Mouse (Mus musculus) cortical plate, adult 2 months (tissue): Measurements from ENCODE around the gene Nek10. TPM values are rescaled to one million over a fixed set of nuclear protein-coding genes. Genes with fewer than 3 reads are reported as not detected.

Experiments
- H3K27ac ChIP-seq: fragments of 200-500 bp; 2 replicates; pipeline ENCODE4 v1.5.1; 2012; ENCODE audit warnings: low read length, control low read depth, inconsistent platforms; ENCODE audit not compliant: insufficient read depth
- H3K4me1 ChIP-seq: fragments of 200-500 bp; 2 replicates; pipeline ENCODE4 v1.6.1; 2011; ENCODE audit warnings: low read length; ENCODE audit not compliant: control insufficient read depth, insufficient read depth
- H3K4me3 ChIP-seq: fragments of 200-500 bp; 2 replicates; pipeline ENCODE4 v1.5.1; 2011; ENCODE audit warnings: mild to moderate bottlenecking, low read length, control low read depth; ENCODE audit not compliant: insufficient read depth
- CTCF ChIP-seq: fragments of 200-500 bp; IDR thresholded peaks from 2 replicates; pipeline ENCODE4 v1.5.1; 2011; ENCODE audit warnings: mild to moderate bottlenecking, control low read depth, low read length; ENCODE audit not compliant: insufficient read depth; ENCODE audit errors: extremely low read depth
- POLR2A ChIP-seq: fragments of 200-500 bp; IDR thresholded peaks from 2 replicates; pipeline ENCODE4 v1.6.1; 2011; ENCODE audit warnings: mild to moderate bottlenecking, low read length, control low read depth; ENCODE audit not compliant: insufficient read depth; ENCODE audit errors: extremely low read depth
- polyA plus RNA-seq: library from polyadenylated mRNA; depleted of rRNA; stranded (reverse); fragments of >200 nt; gene quantifications from 2 replicates; pipeline ENCODE4 v1.2.3, GENCODE M21; 2012; rRNA removed

The Nek10 gene
- polyA plus RNA-seq, 1 experiment, result 0.81 TPM

DNA sequence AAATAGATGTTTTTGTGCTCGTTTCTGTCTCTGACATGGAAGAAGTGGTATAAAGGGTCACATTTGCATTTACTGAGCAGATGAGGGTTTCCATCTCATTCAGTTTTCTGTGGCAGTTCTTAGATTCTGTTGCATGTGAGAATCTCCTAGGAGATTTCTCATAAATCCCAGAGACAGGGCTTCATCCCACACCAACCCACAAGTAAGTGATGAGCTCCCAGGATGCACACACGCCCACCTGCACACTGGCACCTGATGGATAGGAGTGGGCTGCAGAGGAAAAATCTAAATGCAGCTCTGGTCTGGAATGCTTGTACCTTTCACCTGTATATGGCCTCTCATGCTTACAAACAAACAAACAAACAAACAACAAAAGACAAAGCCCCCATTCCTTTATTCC, 258.3 kb downstream of the Nek10 start:
- TF ChIP-seq CTCF (no peak), POLR2A (no peak)
- Histone ChIP-seq H3K4me1 (peaks cover 2% of the 10 kb centered on the region; the same call in 1 of the 2 replicates), H3K27ac (no peak overlapping the region), H3K4me3 (no peak overlapping the region)

Other genes with a start within 250 kb of the Nek10 start
- 9.6 and 10.2 TPM in 2 replicates for gene Slc4a7, start 101.1 kb upstream of the Nek10 start, polyA plus RNA-seq